Mouse (Mus musculus): ENCODE measurements around the gene Rnase12. TPM values are rescaled to one million over a fixed set of nuclear protein-coding genes. Genes with fewer than 3 reads are reported as not detected.

Rnase12 gene
- polyA plus RNA-seq, 1 experiment: not detected

DNA sequence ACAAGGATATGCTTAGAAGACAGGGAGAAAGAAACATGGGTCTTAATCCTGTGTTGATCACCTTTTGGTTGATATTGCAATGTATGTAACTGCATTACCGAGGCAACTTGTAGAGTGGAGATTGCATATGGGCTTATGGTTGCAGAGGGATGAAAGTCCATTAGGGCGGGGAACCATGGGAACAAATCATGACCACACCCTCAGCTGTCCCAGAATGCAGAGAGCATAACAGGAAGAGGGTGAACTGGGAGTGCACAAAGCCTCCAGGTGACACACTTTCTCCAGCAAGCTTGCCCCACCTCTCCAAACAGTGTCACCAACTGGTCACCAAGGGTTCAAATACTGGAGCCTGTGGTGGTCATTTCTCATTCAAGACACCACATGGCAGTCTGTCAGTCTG lies 23.6 kb upstream of the Rnase12 start:
- Histone ChIP-seq H3K27me3 (ENCODE audit: control insufficient read depth, insufficient read depth, low read length) (no peaks in the 10 kb centered on the region), H3K4me3 (replicated peaks; ENCODE audit: insufficient read depth, low read depth, low read length) (no peak overlapping the region), H3K27ac (ENCODE audit: insufficient read depth, low read length) (no peak overlapping the region), H3K4me1 (ENCODE audit: control insufficient read depth, insufficient read depth, low read length) (no peaks in the 10 kb centered on the region)
- no peak for DNase-seq
- WGBS: 91% methylated on average over 2 of the region's 2 CpGs
- TF ChIP-seq POLR2A (IDR thresholded peaks at IDR 0.05; ENCODE audit: borderline replicate concordance, insufficient read depth, low read length) (no peak), CTCF (IDR thresholded peaks at IDR 0.05; ENCODE audit: borderline replicate concordance, insufficient read depth, low read depth, low read length) (no peak)

- WGBS: 96% methylated on average over 1 of the region's 1 CpGs
- no peak for DNase-seq
- no peak overlapping the region for H3K27ac ChIP-seq (ENCODE audit: insufficient read depth, low read length)
- no peak overlapping the region for H3K4me3 ChIP-seq (replicated peaks; ENCODE audit: insufficient read depth, low read depth, low read length)
- no peak for TF ChIP-seq CTCF (IDR thresholded peaks at IDR 0.05; ENCODE audit: borderline replicate concordance, insufficient read depth, low read depth, low read length)
- no peaks in the 10 kb centered on the region for H3K27me3 ChIP-seq (ENCODE audit: control insufficient read depth, insufficient read depth, low read length)
- no peaks in the 10 kb centered on the region for H3K4me1 ChIP-seq (ENCODE audit: control insufficient read depth, insufficient read depth, low read length)
These were observed 21.7 kb upstream of the Rnase12 start for GRCm38 (mm10) chr14:51079180-51079579.

GRCm38 (mm10) chr14:51074335-51074734 lies 16.9 kb upstream of the Rnase12 start, which contains the start of gene Olfr750:
TSS of gene Olfr750 (minus strand) at chr14:51074435.
- whole genome bisulfite sequencing: 84% methylated on average over 3 of the region's 3 CpGs
- DNase-seq: no peak
- Histone ChIP-seq H3K4me3 (replicated peaks; ENCODE audit: insufficient read depth, low read depth, low read length) (no peak within 1 kb of the TSS), H3K27me3 (ENCODE audit: control insufficient read depth, insufficient read depth, low read length) (no peaks in the 10 kb centered on the region), H3K27ac (ENCODE audit: insufficient read depth, low read length) (no peak within 1 kb of the TSS), H3K4me1 (ENCODE audit: control insufficient read depth, insufficient read depth, low read length) (no peaks in the 10 kb centered on the region)
- TF ChIP-seq POLR2A (IDR thresholded peaks at IDR 0.05; ENCODE audit: borderline replicate concordance, insufficient read depth, low read length) (no peak), CTCF (IDR thresholded peaks at IDR 0.05; ENCODE audit: borderline replicate concordance, insufficient read depth, low read depth, low read length) (no peak)

DNA sequence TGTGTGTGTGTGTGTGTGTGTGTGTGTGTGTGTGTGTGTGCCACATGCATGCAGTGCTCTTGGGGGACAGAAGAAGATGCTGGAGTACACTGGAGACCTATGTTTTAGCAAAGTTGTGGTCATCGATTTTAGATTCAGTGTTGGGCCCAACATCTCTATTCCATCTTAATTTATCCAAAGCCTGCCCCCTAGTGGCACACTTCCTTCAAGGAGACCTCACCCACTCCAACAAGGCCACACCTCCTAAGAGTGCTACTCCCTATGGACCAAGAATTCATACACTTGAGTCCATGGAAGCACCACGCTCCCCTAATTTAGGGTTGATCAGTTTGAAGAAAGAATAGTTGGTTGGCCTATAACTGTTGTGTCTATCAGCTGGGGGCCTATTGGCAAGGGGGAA lies 12.2 kb upstream of the Rnase12 start:
- Histone ChIP-seq H3K27me3 (ENCODE audit: control insufficient read depth, insufficient read depth, low read length) (no peaks in the 10 kb centered on the region), H3K4me3 (replicated peaks; ENCODE audit: insufficient read depth, low read depth, low read length) (no peak overlapping the region), H3K4me1 (ENCODE audit: control insufficient read depth, insufficient read depth, low read length) (no peaks in the 10 kb centered on the region; the same call in 1 of the 2 replicates), H3K27ac (ENCODE audit: insufficient read depth, low read length) (no peak overlapping the region)
- no peak for DNase-seq
- WGBS: 94% methylated on average over 2 of the region's 2 CpGs
- TF ChIP-seq POLR2A (IDR thresholded peaks at IDR 0.05; ENCODE audit: borderline replicate concordance, insufficient read depth, low read length) (no peak), CTCF (IDR thresholded peaks at IDR 0.05; ENCODE audit: borderline replicate concordance, insufficient read depth, low read depth, low read length) (no peak)

DNA sequence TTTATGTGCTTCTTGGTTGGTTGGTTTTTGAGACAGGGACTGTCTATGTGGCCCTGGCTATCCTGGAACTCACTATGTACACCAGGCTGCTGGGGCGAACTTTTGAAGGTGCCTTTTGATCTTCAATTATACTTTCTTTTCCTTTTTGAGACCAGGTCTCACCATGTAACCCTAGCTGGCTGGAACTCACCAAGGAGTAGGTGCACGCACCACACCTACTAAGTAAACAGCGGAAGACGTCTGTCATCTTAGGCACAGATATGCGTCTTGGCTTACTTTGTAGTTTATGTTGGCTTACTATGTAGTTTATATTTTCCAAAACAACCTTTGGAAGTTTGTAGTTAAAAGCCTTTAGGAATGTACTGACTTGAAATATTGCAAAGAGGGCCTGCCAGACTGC lies 11.5 kb upstream of the Rnase12 start:
- WGBS: 91% methylated on average over 5 of the region's 5 CpGs
- Histone ChIP-seq H3K4me1 (ENCODE audit: control insufficient read depth, insufficient read depth, low read length) (no peaks in the 10 kb centered on the region; the same call in 1 of the 2 replicates), H3K27ac (ENCODE audit: insufficient read depth, low read length) (no peak overlapping the region), H3K27me3 (ENCODE audit: control insufficient read depth, insufficient read depth, low read length) (no peaks in the 10 kb centered on the region), H3K4me3 (replicated peaks; ENCODE audit: insufficient read depth, low read depth, low read length) (no peak overlapping the region)
- DNase-seq: no peak
- TF ChIP-seq POLR2A (IDR thresholded peaks at IDR 0.05; ENCODE audit: borderline replicate concordance, insufficient read depth, low read length) (no peak), CTCF (IDR thresholded peaks at IDR 0.05; ENCODE audit: borderline replicate concordance, insufficient read depth, low read depth, low read length) (no peak)

GRCm38 (mm10) chr14:51060761-51061160 lies 3.3 kb upstream of the Rnase12 start:
- TF ChIP-seq CTCF (IDR thresholded peaks at IDR 0.05; ENCODE audit: borderline replicate concordance, insufficient read depth, low read depth, low read length) (no peak), POLR2A (IDR thresholded peaks at IDR 0.05; ENCODE audit: borderline replicate concordance, insufficient read depth, low read length) (no peak)
- no peaks in the 10 kb centered on the region for H3K27me3 ChIP-seq (ENCODE audit: control insufficient read depth, insufficient read depth, low read length)
- no peak overlapping the region for H3K4me3 ChIP-seq (replicated peaks; ENCODE audit: insufficient read depth, low read depth, low read length)
- DNase-seq: no peak
- no peak overlapping the region for H3K27ac ChIP-seq (ENCODE audit: insufficient read depth, low read length)
- 94% methylated on average over 5 of the region's 5 CpGs for WGBS
- peaks cover 2% of the 10 kb centered on the region; the same call in 1 of the 2 replicates for H3K4me1 ChIP-seq (ENCODE audit: control insufficient read depth, insufficient read depth, low read length)

DNA sequence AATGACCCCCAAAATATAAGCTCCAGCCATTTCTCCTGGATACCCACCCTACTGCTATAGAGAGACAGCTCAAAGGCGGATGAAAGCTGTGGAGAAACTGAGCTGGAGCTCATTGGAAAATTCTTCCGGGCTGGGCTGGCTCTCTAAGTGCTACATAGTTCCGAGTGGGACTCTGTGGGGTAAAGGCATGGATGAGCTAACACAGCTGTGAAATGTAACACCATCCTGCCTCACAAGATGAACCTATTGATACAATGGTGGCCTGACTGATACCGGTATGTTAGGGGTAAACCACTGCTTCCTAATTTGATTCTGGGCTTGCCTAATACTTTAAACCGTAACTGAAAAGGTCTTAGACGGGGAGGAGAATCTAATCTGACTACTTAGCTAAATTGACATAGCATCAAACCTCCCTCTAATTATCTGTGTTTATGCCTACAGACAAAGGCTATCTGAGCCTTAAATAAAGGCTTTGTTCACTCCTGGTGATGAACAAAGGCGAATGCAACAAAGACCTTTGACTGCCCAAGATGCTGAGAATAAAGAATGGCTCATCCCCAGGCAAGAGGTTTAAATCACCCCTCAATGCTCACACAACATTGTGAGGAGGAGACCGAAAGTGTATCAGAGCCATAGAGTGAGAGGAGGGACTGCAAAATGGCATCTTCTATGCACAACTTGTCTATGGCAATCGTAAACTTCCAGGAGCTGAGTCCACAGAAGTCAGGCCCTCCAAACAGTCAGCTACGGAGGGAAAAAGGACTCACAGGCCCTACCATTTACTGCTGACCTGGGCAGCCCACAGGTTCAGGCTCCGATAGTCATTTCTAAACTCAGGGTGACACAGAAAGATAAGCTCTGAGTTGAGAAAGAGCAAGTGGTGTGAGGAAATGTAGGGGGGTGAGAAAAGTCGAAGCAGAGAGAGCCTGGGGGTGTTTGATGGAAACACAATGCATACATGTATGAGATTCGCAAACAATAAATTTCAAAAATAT lies 2.9 kb downstream of the Rnase12 start:
- H3K27me3 ChIP-seq (ENCODE audit: control insufficient read depth, insufficient read depth, low read length): no peaks in the 10 kb centered on the region; the same call in 1 of the 2 replicates
- no peaks in the 10 kb centered on the region for H3K4me1 ChIP-seq (ENCODE audit: control insufficient read depth, insufficient read depth, low read length)
- no peak overlapping the region for H3K4me3 ChIP-seq (replicated peaks; ENCODE audit: insufficient read depth, low read depth, low read length)
- 52% methylated on average over 13 of the region's 13 CpGs for WGBS
- no peak for DNase-seq
- H3K27ac ChIP-seq (ENCODE audit: insufficient read depth, low read length): no peak overlapping the region
- TF ChIP-seq CTCF (IDR thresholded peaks at IDR 0.05; ENCODE audit: borderline replicate concordance, insufficient read depth, low read depth, low read length): no peak
- TF ChIP-seq POLR2A (IDR thresholded peaks at IDR 0.05; ENCODE audit: borderline replicate concordance, insufficient read depth, low read length): no peak

- 76% methylated on average over 5 of the region's 5 CpGs for WGBS
- no peak overlapping the region for H3K4me3 ChIP-seq (replicated peaks; ENCODE audit: insufficient read depth, low read depth, low read length)
- TF ChIP-seq CTCF (IDR thresholded peaks at IDR 0.05; ENCODE audit: borderline replicate concordance, insufficient read depth, low read depth, low read length) (no peak), POLR2A (IDR thresholded peaks at IDR 0.05; ENCODE audit: borderline replicate concordance, insufficient read depth, low read length) (no peak)
- no peaks in the 10 kb centered on the region for H3K4me1 ChIP-seq (ENCODE audit: control insufficient read depth, insufficient read depth, low read length)
- no peak overlapping the region for H3K27ac ChIP-seq (ENCODE audit: insufficient read depth, low read length)
- no peak for DNase-seq
- no peaks in the 10 kb centered on the region; the same call in 1 of the 2 replicates for H3K27me3 ChIP-seq (ENCODE audit: control insufficient read depth, insufficient read depth, low read length)
These were observed 4.3 kb downstream of the Rnase12 start for GRCm38 (mm10) chr14:51053176-51053575.
